Mouse (Mus musculus) limb, embryonic 11.5 days (tissue): ENCODE measurements at regions not wholly inside any gene's neighbourhood (a gene's known extent, or its start where the extent isn't known, plus 50 kb on each side); places are given as distances from the start of the nearest gene placed in this dataset.

ENCODE experiments used
- ATAC-seq: fragments of 200-750 bp; cut with Nextera tagmentation; 2 replicates; pipeline ENCODE4 v1.8.0; 2017; ENCODE audit warnings: low read depth; ENCODE audit not compliant: insufficient number of reproducible peaks, low FRiP score, low TSS enrichment
- DNase-seq: peaks from one replicate; pipeline ENCODE4 v3.0.0-alpha.2; 2015; ENCODE audit warnings: low spot score
- H3K27ac ChIP-seq: fragments of 300-500 bp; sonication (generic); replicated peaks from 2 replicates; pipeline ENCODE4 v1.5.1; 2014; ENCODE audit warnings: low read depth, mild to moderate bottlenecking, low read length
- H3K27me3 ChIP-seq: fragments of 300-500 bp; sonication (generic); 2 replicates; pipeline ENCODE4 v1.6.1; 2014; ENCODE audit warnings: mild to moderate bottlenecking, low read length, mixed read lengths; ENCODE audit not compliant: control insufficient read depth, insufficient read depth
- H3K36me3 ChIP-seq: fragments of 300-500 bp; sonication (generic); 2 replicates; pipeline ENCODE4 v1.6.1; 2014; ENCODE audit warnings: mild to moderate bottlenecking, low read length, moderate library complexity, mixed read lengths; ENCODE audit not compliant: control insufficient read depth, insufficient read depth
- H3K4me1 ChIP-seq: fragments of 300-500 bp; sonication (generic); 2 replicates; pipeline ENCODE4 v1.6.1; 2014; ENCODE audit warnings: low read length, mixed read lengths; ENCODE audit not compliant: control insufficient read depth, insufficient read depth
- H3K4me2 ChIP-seq: fragments of 300-500 bp; sonication (generic); 2 replicates; pipeline ENCODE4 v1.6.1; 2014; ENCODE audit warnings: low read depth, mild to moderate bottlenecking, moderate library complexity; ENCODE audit not compliant: severe bottlenecking
- H3K4me3 ChIP-seq: fragments of 300-500 bp; sonication (generic); 2 replicates; pipeline ENCODE4 v1.5.1; 2014; ENCODE audit warnings: low read depth, low read length
- H3K9ac ChIP-seq: fragments of 300-500 bp; sonication (generic); 2 replicates; pipeline ENCODE4 v1.6.1; 2014; ENCODE audit warnings: mild to moderate bottlenecking, low read length
- H3K9me3 ChIP-seq: fragments of 300-500 bp; sonication (generic); 2 replicates; pipeline ENCODE4 v1.6.1; 2016; ENCODE audit warnings: low read length; ENCODE audit not compliant: control insufficient read depth
- WGBS: fragments of 180-500 bp; shearing (Covaris S2); extraction: QIAGEN DNeasy Blood & Tissue Kit; methylation state at CpG from one replicate; pipeline ENCODE4 v1.1.7; 2014; 5-methylcytosine and 5-hydroxymethylcytosine counted together

- H3K9ac ChIP-seq = no peak overlapping the region
- no peaks in the 10 kb centered on the region for H3K9me3 ChIP-seq
- ATAC-seq (no peak), DNase-seq (no peak)
- no peak overlapping the region for H3K4me2 ChIP-seq
- H3K36me3 ChIP-seq = no peaks in the 10 kb centered on the region
- no peak overlapping the region for H3K4me3 ChIP-seq
- no peaks in the 10 kb centered on the region for H3K27me3 ChIP-seq
- no peaks in the 10 kb centered on the region; the same call in 1 of the 2 replicates for H3K4me1 ChIP-seq
- H3K27ac ChIP-seq = no peak overlapping the region
- 69% methylated on average over 9 of the region's 9 CpGs for WGBS
These were observed 214.5 kb downstream of the 1500009L16Rik start for GRCm38 (mm10) chr10:83937168-83937567.

- peak; percentile 26 for DNase-seq
- H3K27ac ChIP-seq = no peak overlapping the region
- 16% methylated on average over 3 of the region's 3 CpGs for WGBS
These were observed 219.4 kb downstream of the 1500009L16Rik start for GRCm38 (mm10) chr10:83942101-83942500.

GRCm38 (mm10) chr10:83944158-83944557, 221.5 kb downstream of the 1500009L16Rik start:
- Histone ChIP-seq H3K27me3 (no peaks in the 10 kb centered on the region), H3K27ac (no peak overlapping the region), H3K4me1 (no peaks in the 10 kb centered on the region; the same call in 1 of the 2 replicates), H3K4me3 (no peak overlapping the region), H3K9ac (no peak overlapping the region), H3K36me3 (no peaks in the 10 kb centered on the region), H3K9me3 (no peaks in the 10 kb centered on the region), H3K4me2 (no peak overlapping the region)
- ATAC-seq (no peak), DNase-seq (no peak)
- 90% methylated on average over 1 of the region's 1 CpGs for WGBS

More at GRCm38 (mm10) chr10:83942101-83942500, 219.4 kb downstream of the 1500009L16Rik start:
- no peak for ATAC-seq
- Histone ChIP-seq H3K4me3 (no peak overlapping the region), H3K4me2 (no peak overlapping the region), H3K9me3 (no peaks in the 10 kb centered on the region), H3K27me3 (no peaks in the 10 kb centered on the region), H3K4me1 (no peaks in the 10 kb centered on the region; the same call in 1 of the 2 replicates), H3K9ac (no peak overlapping the region), H3K36me3 (no peaks in the 10 kb centered on the region)

- Histone ChIP-seq H3K27me3 (no peaks in the 10 kb centered on the region), H3K4me1 (no peaks in the 10 kb centered on the region; the same call in 1 of the 2 replicates), H3K36me3 (no peaks in the 10 kb centered on the region), H3K27ac (no peak overlapping the region), H3K4me3 (no peak overlapping the region), H3K9me3 (no peaks in the 10 kb centered on the region), H3K9ac (no peak overlapping the region), H3K4me2 (no peak overlapping the region)
- 96% methylated on average over 10 of the region's 10 CpGs for WGBS
- ATAC-seq = no peak
- no peak for DNase-seq
These were observed 222.2 kb downstream of the 1500009L16Rik start for GRCm38 (mm10) chr10:83944897-83945296.

- Histone ChIP-seq H3K36me3 (no peaks in the 10 kb centered on the region), H3K27me3 (no peaks in the 10 kb centered on the region), H3K27ac (no peak overlapping the region), H3K9ac (no peak overlapping the region), H3K9me3 (no peaks in the 10 kb centered on the region), H3K4me3 (no peak overlapping the region), H3K4me2 (no peak overlapping the region), H3K4me1 (no peaks in the 10 kb centered on the region; the same call in 1 of the 2 replicates)
- DNase-seq (no peak), ATAC-seq (no peak)
- 55% methylated on average over 9 of the region's 9 CpGs for WGBS
These were observed 222.8 kb downstream of the 1500009L16Rik start for GRCm38 (mm10) chr10:83945503-83945902.

- Histone ChIP-seq H3K4me1 (no peaks in the 10 kb centered on the region; the same call in 1 of the 2 replicates), H3K4me2 (no peak overlapping the region), H3K36me3 (no peaks in the 10 kb centered on the region), H3K27ac (no peak overlapping the region), H3K9ac (no peak overlapping the region), H3K4me3 (no peak overlapping the region), H3K27me3 (no peaks in the 10 kb centered on the region), H3K9me3 (no peaks in the 10 kb centered on the region)
- 73% methylated on average over 11 of the region's 11 CpGs for WGBS
- ATAC-seq (no peak), DNase-seq (no peak)
These were observed 223.8 kb downstream of the 1500009L16Rik start for GRCm38 (mm10) chr10:83946186-83947176.

GRCm38 (mm10) chr10:83957118-83957759, 234.6 kb downstream of the 1500009L16Rik start:
- no peaks in the 10 kb centered on the region for H3K36me3 ChIP-seq
- H3K9ac ChIP-seq = no peak overlapping the region
- no peaks in the 10 kb centered on the region for H3K9me3 ChIP-seq
- H3K27ac ChIP-seq = no peak overlapping the region
- H3K4me3 ChIP-seq = no peak overlapping the region
- no peaks in the 10 kb centered on the region for H3K4me1 ChIP-seq
- no peak overlapping the region for H3K4me2 ChIP-seq
- no peak for ATAC-seq
- 35% methylated on average over 18 of the region's 18 CpGs for WGBS
- H3K27me3 ChIP-seq = no peaks in the 10 kb centered on the region
- DNase-seq = peak; percentile 52

GRCm38 (mm10) chr10:83958397-83958796, 235.7 kb downstream of the 1500009L16Rik start:
- Histone ChIP-seq H3K4me2 (no peak overlapping the region), H3K4me1 (no peaks in the 10 kb centered on the region), H3K9me3 (no peaks in the 10 kb centered on the region), H3K9ac (no peak overlapping the region), H3K4me3 (no peak overlapping the region), H3K36me3 (no peaks in the 10 kb centered on the region), H3K27me3 (no peaks in the 10 kb centered on the region), H3K27ac (no peak overlapping the region)
- DNase-seq (no peak), ATAC-seq (no peak)
- 82% methylated on average over 3 of the region's 3 CpGs for WGBS
